Mouse (Mus musculus): ENCODE measurements around the gene Cabin1.

The Cabin1 gene

GRCm38 (mm10) chr10:75766856-75767255, 2.7 kb upstream of the Cabin1 start:
- no peak for DNase-seq (ENCODE audit: low spot score)

- peak; percentile 95 for DNase-seq (ENCODE audit: low spot score)
Measured at GRCm38 (mm10) chr10:75764519-75765473, 655 bp upstream of the Cabin1 start.

GRCm38 (mm10) chr10:75762413-75762812, 1.7 kb downstream of the Cabin1 start:
- DNase-seq (ENCODE audit: low spot score): peak; percentile 54

- DNase-seq (ENCODE audit: low spot score): no peak
Measured at GRCm38 (mm10) chr10:75760311-75760710, 3.8 kb downstream of the Cabin1 start.

GRCm38 (mm10) chr10:75756719-75757118, 7.4 kb downstream of the Cabin1 start:
- no peak for DNase-seq (ENCODE audit: low spot score)

GRCm38 (mm10) chr10:75744017-75744416, 20.1 kb downstream of the Cabin1 start:
- DNase-seq (ENCODE audit: low spot score): peak; percentile 76

- no peak for DNase-seq (ENCODE audit: low spot score)
Measured at GRCm38 (mm10) chr10:75743369-75743768, 20.8 kb downstream of the Cabin1 start.

GRCm38 (mm10) chr10:75740866-75741265, 23.3 kb downstream of the Cabin1 start:
- no peak for DNase-seq (ENCODE audit: low spot score)

- no peak for DNase-seq (ENCODE audit: low spot score)
Measured at GRCm38 (mm10) chr10:75725449-75725848, 38.7 kb downstream of the Cabin1 start.

GRCm38 (mm10) chr10:75720215-75720614, 43.9 kb downstream of the Cabin1 start:
- DNase-seq (ENCODE audit: low spot score): no peak

- DNase-seq (ENCODE audit: low spot score): no peak
Measured at GRCm38 (mm10) chr10:75714795-75715194, 49.3 kb downstream of the Cabin1 start.

GRCm38 (mm10) chr10:75713026-75713425, 51.1 kb downstream of the Cabin1 start:
- DNase-seq (ENCODE audit: low spot score): no peak

- no peak for DNase-seq (ENCODE audit: low spot score)
Measured at GRCm38 (mm10) chr10:75710210-75710609, 53.9 kb downstream of the Cabin1 start.

GRCm38 (mm10) chr10:75709261-75709660, 54.9 kb downstream of the Cabin1 start:
- no peak for DNase-seq (ENCODE audit: low spot score)

- DNase-seq (ENCODE audit: low spot score): no peak
Measured at GRCm38 (mm10) chr10:75708633-75708992, 55.5 kb downstream of the Cabin1 start.

- DNase-seq (ENCODE audit: low spot score): no peak
Measured at GRCm38 (mm10) chr10:75707901-75708632, 56.1 kb downstream of the Cabin1 start.

GRCm38 (mm10) chr10:75706632-75707216, 57.4 kb downstream of the Cabin1 start:
- peak; percentile 59 for DNase-seq (ENCODE audit: low spot score)

- peak; percentile 84 for DNase-seq (ENCODE audit: low spot score)
Measured at GRCm38 (mm10) chr10:75705681-75706400, 58.3 kb downstream of the Cabin1 start.

- no peak for DNase-seq (ENCODE audit: low spot score)
Measured at GRCm38 (mm10) chr10:75704212-75705185, 59.6 kb downstream of the Cabin1 start.

GRCm38 (mm10) chr10:75703504-75703903, 60.6 kb downstream of the Cabin1 start:
- no peak for DNase-seq (ENCODE audit: low spot score)

GRCm38 (mm10) chr10:75702494-75702893, 61.6 kb downstream of the Cabin1 start:
- no peak for DNase-seq (ENCODE audit: low spot score)

All from c-Kit-positive CD71-positive TER-119-positive erythroid progenitor cells, embryonic 14.5 days (primary cell).